ENCODE assay signal across 10 mouse cellular contexts in genomic region chr9:39602536-39603332, GRCm38 (mm10). TPM values are rescaled to one million over a fixed set of nuclear protein-coding genes. Genes with fewer than 3 reads are reported as not detected.
DNase-seq lines count a peak whose midpoint lies in the region; ATAC-seq and TF ChIP-seq lines count a peak whose summit lies in the region.
"Had no signal": no experiment of that assay in that cellular context is flagged by ENCODE, and none has a peak within 500 bp of the region (broad histone marks: within the 10 kb centered on the region; RNA-seq: fewer than 3 reads in every experiment).

No protein-coding gene starts in this region.

- intact Hi-C loops in heart, adult 2 months (cut with DNase I), result no loop called here

- no peak for TF ChIP-seq EP300 in heart, adult 2 months (IDR thresholded peaks at IDR 0.05; ENCODE audit: insufficient read depth, low read depth, low read length)

- H3K36me3 ChIP-seq in heart, adult 2 months (ENCODE audit: control insufficient read depth, insufficient read depth, low read length), result no peaks in the 10 kb centered on the region
- H3K36me3 ChIP-seq in hindbrain, embryonic 11.5 days (ENCODE audit: control insufficient read depth, insufficient read depth, low read length), result no peaks in the 10 kb centered on the region
- H3K36me3 ChIP-seq in limb, embryonic 13.5 days, result no peaks in the 10 kb centered on the region
- no peaks in the 10 kb centered on the region for H3K36me3 ChIP-seq in thymus, adult 2 months (ENCODE audit: control insufficient read depth, insufficient read depth, low read length)

- no peaks in the 10 kb centered on the region for H3K9me3 ChIP-seq in hindbrain, embryonic 11.5 days (ENCODE audit: control insufficient read depth, low read length)
- no peaks in the 10 kb centered on the region for H3K9me3 ChIP-seq in limb, embryonic 13.5 days

- H3K79me2 ChIP-seq in heart, adult 2 months (replicated peaks; ENCODE audit: control insufficient read depth, insufficient read depth, low read length), result no peaks in the 10 kb centered on the region

- 0 out of 2 replicates have a peak overlapping the region, but pooled peaks have one; percentile 10 for H3K4me3 ChIP-seq in heart, adult 2 months
- H3K4me3 ChIP-seq in hindbrain, embryonic 11.5 days (ENCODE audit: low read depth, low read length), result peak overlapping the region; percentile 35
- H3K4me3 ChIP-seq in limb, embryonic 13.5 days, result peak overlapping the region; percentile 48
- no peak overlapping the region for H3K4me3 ChIP-seq in thymus, adult 2 months (ENCODE audit: control insufficient read depth, insufficient read depth, low read length)

- H3K27me3 ChIP-seq in heart, adult 2 months (ENCODE audit: control insufficient read depth, insufficient read depth, low read length), result no peaks in the 10 kb centered on the region
- H3K27me3 ChIP-seq in hindbrain, embryonic 11.5 days (ENCODE audit: control insufficient read depth, insufficient read depth, low read length), result no peaks in the 10 kb centered on the region
- H3K27me3 ChIP-seq in limb, embryonic 13.5 days, result no peaks in the 10 kb centered on the region
- H3K27me3 ChIP-seq in thymus, adult 2 months (ENCODE audit: control insufficient read depth, insufficient read depth, low read length), result no peaks in the 10 kb centered on the region

- no peak for TF ChIP-seq CTCF in heart, adult 2 months (IDR thresholded peaks at IDR 0.05)
- TF ChIP-seq CTCF in thymus, adult 2 months (IDR thresholded peaks at IDR 0.05; ENCODE audit: borderline replicate concordance, control insufficient read depth, extremely low read depth, insufficient read depth, low read length, poor library complexity), result no peak

- peak overlapping the region; percentile 56 for H3K4me2 ChIP-seq in hindbrain, embryonic 11.5 days (replicated peaks; ENCODE audit: low read depth, low read length)
- peak overlapping the region; percentile 71 for H3K4me2 ChIP-seq in limb, embryonic 13.5 days (replicated peaks)

- no peak for TF ChIP-seq POLR2A in heart, adult 2 months (IDR thresholded peaks at IDR 0.05; ENCODE audit: insufficient read depth, low read depth, low read length)
- TF ChIP-seq POLR2A in thymus, adult 2 months (IDR thresholded peaks at IDR 0.05; ENCODE audit: control insufficient read depth, extremely low read depth, insufficient read depth, low read length, poor library complexity), result no peak

- ATAC-seq in hindbrain, embryonic 11.5 days (ENCODE audit: low FRiP score), result peak; percentile 87
- peak; percentile 66 for ATAC-seq in limb, embryonic 13.5 days (ENCODE audit: low FRiP score, low read depth)
- no peak for ATAC-seq in monocyte, adult 5-6 weeks (replicated peaks; ENCODE audit: insufficient number of reproducible peaks, low FRiP score, low TSS enrichment, poor library complexity, severe bottlenecking)

- DNase-seq in heart, adult 2 months, result no peak
- no peak for DNase-seq in heart, adult 8-10 months (ENCODE audit: low spot score)
- DNase-seq in embryo, embryonic 11 days, result peak; percentile 64
- DNase-seq in hindbrain, embryonic 11.5 days (ENCODE audit: low spot score), result peak; percentile 61
- DNase-seq in right cerebral cortex, adult 18-20 months, result peak; percentile 19
- no peak for DNase-seq in thymus, adult 2 months

- H3K9ac ChIP-seq in heart, adult 2 months (ENCODE audit: low read depth, low read length), result no peak overlapping the region
- H3K9ac ChIP-seq in hindbrain, embryonic 11.5 days (ENCODE audit: low read depth, low read length), result peak overlapping the region; percentile 23; the same call in 1 of the 2 replicates
- H3K9ac ChIP-seq in limb, embryonic 13.5 days, result peak overlapping the region; percentile 57

- H3K27ac ChIP-seq in heart, adult 2 months, result no peak overlapping the region
- H3K27ac ChIP-seq in hindbrain, embryonic 11.5 days (ENCODE audit: low read depth, low read length), result no peak overlapping the region
- H3K27ac ChIP-seq in limb, embryonic 13.5 days, result peak overlapping the region; percentile 33; the same call in 1 of the 2 replicates
- H3K27ac ChIP-seq in thymus, adult 2 months (ENCODE audit: control insufficient read depth, insufficient read depth, low read length), result no peak overlapping the region

- 2% methylated on average over 19 of the region's 19 CpGs for WGBS in heart, adult 2 months
- 2% methylated on average over 19 of the region's 19 CpGs for whole genome bisulfite sequencing in hindbrain, embryonic 11.5 days
- under 1% methylated on average over 19 of the region's 19 CpGs for WGBS in limb, embryonic 13.5 days
- WGBS in thymus, adult 2 months, result 6% methylated on average over 19 of the region's 19 CpGs

- no peaks in the 10 kb centered on the region for H3K4me1 ChIP-seq in heart, adult 2 months (ENCODE audit: control insufficient read depth, insufficient read depth, low read length)
- no peaks in the 10 kb centered on the region for H3K4me1 ChIP-seq in hindbrain, embryonic 11.5 days (replicated peaks; ENCODE audit: control insufficient read depth, insufficient read depth, low read length)
- H3K4me1 ChIP-seq in limb, embryonic 13.5 days, result peaks cover 9% of the 10 kb centered on the region; the same call in 1 of the 2 replicates
- H3K4me1 ChIP-seq in thymus, adult 2 months (replicated peaks; ENCODE audit: control insufficient read depth, insufficient read depth, low read length), result no peaks in the 10 kb centered on the region

RNA-seq across cellular contexts. Expression of gene AW551984, which starts 1.5 kb away (rescaled TPM):
- total RNA-seq in heart, adult 2 months (2021), result under 1 TPM; 0.14 to 0.26 TPM
- polyA plus RNA-seq in heart, adult 2 months (2012; rRNA removed), result 0.20 and 0.67 TPM in 2 replicates
- total RNA-seq in heart, adult 8-10 months (2022), result under 1 TPM in 2 of 4 experiments, not detected in 2; 0.37 to 0.82 TPM
- polyA plus RNA-seq in hindbrain, embryonic 11.5 days (2014; fragmentation: Nextera tagmentation; extraction: Ambion mirVana), result 15.9 and 19.0 TPM in 2 replicates
- polyA plus RNA-seq in limb, embryonic 13.5 days (2015; fragmentation: Nextera tagmentation; extraction: Ambion mirVana), result 62.4 and 64.0 TPM in 2 replicates
- 0.63 and 1.1 TPM in 2 replicates for polyA plus RNA-seq in thymus, adult 2 months (2012; rRNA removed)
- total RNA-seq in monocyte, adult 5-6 weeks (2017), result not detected in 3 replicates
- polyA plus RNA-seq: C2C12 had no signal

RNA-seq across cellular contexts. Expression of gene Olfr148, which starts 7.7 kb away (rescaled TPM):
- total RNA-seq in heart, adult 2 months (2021), result not detected
- polyA plus RNA-seq in heart, adult 2 months (2012; rRNA removed), result not detected in 2 replicates
- total RNA-seq in heart, adult 8-10 months (2022), result not detected
- polyA plus RNA-seq in hindbrain, embryonic 11.5 days (2014; fragmentation: Nextera tagmentation; extraction: Ambion mirVana), result not detected in 2 replicates
- polyA plus RNA-seq in limb, embryonic 13.5 days (2015; fragmentation: Nextera tagmentation; extraction: Ambion mirVana), result not detected in 2 replicates
- polyA plus RNA-seq in thymus, adult 2 months (2012; rRNA removed), result not detected in 2 replicates
- total RNA-seq in monocyte, adult 5-6 weeks (2017), result not detected in 3 replicates
- polyA plus RNA-seq: C2C12; frontal cortex, adult 2 months had no signal

RNA-seq across cellular contexts. Expression of gene Olfr960, which starts 18.4 kb away (rescaled TPM):
- total RNA-seq in heart, adult 2 months (2021), result not detected
- polyA plus RNA-seq in heart, adult 2 months (2012; rRNA removed), result not detected in 2 replicates
- total RNA-seq in heart, adult 8-10 months (2022), result not detected
- polyA plus RNA-seq in hindbrain, embryonic 11.5 days (2014; fragmentation: Nextera tagmentation; extraction: Ambion mirVana), result not detected in 2 replicates
- not detected in 2 replicates for polyA plus RNA-seq in limb, embryonic 13.5 days (2015; fragmentation: Nextera tagmentation; extraction: Ambion mirVana)
- not detected in 2 replicates for polyA plus RNA-seq in thymus, adult 2 months (2012; rRNA removed)
- not detected in 3 replicates for total RNA-seq in monocyte, adult 5-6 weeks (2017)
- polyA plus RNA-seq: C2C12; frontal cortex, adult 2 months had no signal

RNA-seq across cellular contexts. Expression of gene Olfr959, which starts 27.4 kb away (rescaled TPM):
- not detected for total RNA-seq in heart, adult 2 months (2021)
- polyA plus RNA-seq in heart, adult 2 months (2012; rRNA removed), result not detected in 2 replicates
- total RNA-seq in heart, adult 8-10 months (2022), result not detected
- not detected in 2 replicates for polyA plus RNA-seq in hindbrain, embryonic 11.5 days (2014; fragmentation: Nextera tagmentation; extraction: Ambion mirVana)
- not detected in 2 replicates for polyA plus RNA-seq in limb, embryonic 13.5 days (2015; fragmentation: Nextera tagmentation; extraction: Ambion mirVana)
- polyA plus RNA-seq in thymus, adult 2 months (2012; rRNA removed), result not detected in 2 replicates
- not detected in 3 replicates for total RNA-seq in monocyte, adult 5-6 weeks (2017)
- polyA plus RNA-seq: C2C12; frontal cortex, adult 2 months had no signal

RNA-seq across cellular contexts. Expression of gene Olfr961, which starts 42.2 kb away (rescaled TPM):
- total RNA-seq in heart, adult 2 months (2021), result not detected
- not detected in 2 replicates for polyA plus RNA-seq in heart, adult 2 months (2012; rRNA removed)
- total RNA-seq in heart, adult 8-10 months (2022), result not detected
- not detected in 2 replicates for polyA plus RNA-seq in hindbrain, embryonic 11.5 days (2014; fragmentation: Nextera tagmentation; extraction: Ambion mirVana)
- polyA plus RNA-seq in limb, embryonic 13.5 days (2015; fragmentation: Nextera tagmentation; extraction: Ambion mirVana), result not detected in 2 replicates
- polyA plus RNA-seq in thymus, adult 2 months (2012; rRNA removed), result not detected in 2 replicates
- total RNA-seq in monocyte, adult 5-6 weeks (2017), result not detected in 3 replicates
- polyA plus RNA-seq: C2C12; frontal cortex, adult 2 months had no signal

Comparison
In these comparisons a context has a peak if more than half of its experiments do, and no peak if none do; other contexts are left out.
1. DNase-seq: peak in embryo, embryonic 11 days (single experiment), hindbrain, embryonic 11.5 days (single experiment) and right cerebral cortex, adult 18-20 months (single experiment); none in heart, adult 2 months (0 of 2), heart, adult 8-10 months (single experiment) and thymus, adult 2 months (single experiment).